Mouse (Mus musculus): ENCODE results near the gene Olfr1197. TPM values are rescaled to one million over a fixed set of nuclear protein-coding genes. Genes with fewer than 3 reads are reported as not detected.

The Olfr1197 gene
- polyA plus RNA-seq (2015; fragmentation: Nextera tagmentation; extraction: Ambion mirVana): not detected in 2 replicates

DNA sequence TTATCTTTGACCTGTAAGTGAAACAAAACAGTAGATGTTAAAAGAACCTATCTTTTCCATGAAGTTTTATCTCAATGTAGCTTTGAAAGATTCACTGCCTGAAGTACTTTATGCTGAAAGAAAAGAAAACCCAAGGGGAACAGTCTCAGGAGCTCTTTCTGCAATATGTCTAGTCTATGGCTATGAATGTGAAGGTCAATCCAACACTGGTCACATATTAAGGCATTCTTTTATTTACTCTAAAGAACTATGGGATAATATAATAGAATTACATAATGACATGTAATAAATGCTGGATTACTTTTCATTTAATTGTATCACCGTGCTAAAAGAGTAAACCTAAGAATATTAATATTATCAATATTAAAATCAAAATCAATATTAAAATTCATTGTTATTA lies at the start of gene Olfr1197:
Olfr1197 (minus strand) TSS at position 101 of the 400 bp plus-strand sequence.
- Histone ChIP-seq H3K27ac (replicated peaks) (no peak within 1 kb of the TSS), H3K27me3 (ENCODE audit: control insufficient read depth, insufficient read depth, low read length) (no peaks in the 10 kb centered on the region), H3K36me3 (ENCODE audit: control insufficient read depth, insufficient read depth, low read length) (no peaks in the 10 kb centered on the region), H3K9me3 (ENCODE audit: control insufficient read depth, low read length) (no peaks in the 10 kb centered on the region), H3K4me1 (replicated peaks; ENCODE audit: control insufficient read depth, insufficient read depth) (no peaks in the 10 kb centered on the region), H3K4me3 (ENCODE audit: low read depth, low read length) (no peak within 1 kb of the TSS), H3K9ac (ENCODE audit: low read length) (no peak within 1 kb of the TSS), H3K4me2 (replicated peaks; ENCODE audit: low read depth) (no peak within 1 kb of the TSS)
- TF ChIP-seq EP300 (optimal IDR thresholded peaks at IDR 0.05) (no peak), CTCF (IDR thresholded peaks at IDR 0.05; ENCODE audit: low read depth) (no peak)
- ATAC-seq (ENCODE audit: low FRiP score, low TSS enrichment) (no peak), DNase-seq (ENCODE audit: low spot score) (no peak)
- 77% methylated on average over 1 of the region's 1 CpGs for WGBS

DNA sequence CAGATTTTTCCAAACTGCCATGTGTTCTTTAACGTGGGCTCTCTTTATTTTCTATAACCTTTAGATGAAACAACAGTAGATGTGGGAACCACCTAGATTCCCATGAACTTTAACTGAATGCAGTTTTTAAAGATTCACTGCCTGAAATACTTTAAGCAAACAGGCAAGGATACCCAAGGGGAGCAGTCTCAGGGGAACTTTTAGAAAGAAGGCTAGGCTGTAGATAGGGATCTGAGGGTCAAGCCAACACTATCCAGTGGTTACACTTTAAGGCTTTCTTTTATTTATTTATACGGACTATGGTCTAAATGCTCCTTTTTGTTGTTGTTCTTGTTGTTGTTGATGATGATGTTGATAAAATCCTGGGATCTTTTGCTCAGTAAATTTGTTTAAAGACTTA lies 38.2 kb upstream of the Olfr1197 start, which contains the start of gene Olfr1200:
Olfr1200 (minus strand) TSS at position 101 of the 400 bp plus-strand sequence.
- Histone ChIP-seq H3K27ac (replicated peaks) (no peak within 1 kb of the TSS), H3K4me2 (replicated peaks; ENCODE audit: low read depth) (no peak within 1 kb of the TSS), H3K36me3 (ENCODE audit: control insufficient read depth, insufficient read depth, low read length) (no peaks in the 10 kb centered on the region), H3K27me3 (ENCODE audit: control insufficient read depth, insufficient read depth, low read length) (no peaks in the 10 kb centered on the region), H3K4me1 (replicated peaks; ENCODE audit: control insufficient read depth, insufficient read depth) (no peaks in the 10 kb centered on the region), H3K9me3 (ENCODE audit: control insufficient read depth, low read length) (no peaks in the 10 kb centered on the region), H3K4me3 (ENCODE audit: low read depth, low read length) (no peak within 1 kb of the TSS), H3K9ac (ENCODE audit: low read length) (no peak within 1 kb of the TSS)
- WGBS: 77% methylated on average over 2 of the region's 2 CpGs
- DNase-seq (ENCODE audit: low spot score) (no peak), ATAC-seq (ENCODE audit: low FRiP score, low TSS enrichment) (no peak)
- TF ChIP-seq EP300 (optimal IDR thresholded peaks at IDR 0.05) (no peak), CTCF (IDR thresholded peaks at IDR 0.05; ENCODE audit: low read depth) (no peak)

DNA sequence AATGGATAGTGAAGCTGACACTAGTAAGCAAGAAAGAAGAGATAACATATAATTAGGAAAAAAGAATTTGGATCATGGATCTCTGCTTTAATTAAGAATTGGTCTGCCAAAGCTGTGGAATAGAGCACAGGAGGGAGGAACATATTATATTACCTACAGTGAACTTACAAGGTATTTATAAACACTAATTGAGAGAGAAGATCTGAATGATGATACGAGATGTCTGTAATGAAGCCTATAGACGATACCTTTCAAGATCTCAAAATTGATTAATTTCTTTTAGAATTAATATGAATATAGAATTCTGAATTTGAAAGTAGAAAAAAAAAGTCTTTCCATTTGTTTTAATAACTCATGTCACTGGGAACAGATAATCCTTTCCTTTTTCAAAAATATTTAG lies 28.2 kb upstream of the Olfr1197 start, which contains the start of gene Olfr1199:
Olfr1199 (minus strand) TSS at position 101 of the 400 bp plus-strand sequence.
- DNase-seq (ENCODE audit: low spot score) (no peak), ATAC-seq (ENCODE audit: low FRiP score, low TSS enrichment) (no peak)
- Histone ChIP-seq H3K27me3 (ENCODE audit: control insufficient read depth, insufficient read depth, low read length) (no peaks in the 10 kb centered on the region), H3K9me3 (ENCODE audit: control insufficient read depth, low read length) (no peaks in the 10 kb centered on the region), H3K4me1 (replicated peaks; ENCODE audit: control insufficient read depth, insufficient read depth) (no peaks in the 10 kb centered on the region), H3K36me3 (ENCODE audit: control insufficient read depth, insufficient read depth, low read length) (no peaks in the 10 kb centered on the region), H3K4me3 (ENCODE audit: low read depth, low read length) (no peak within 1 kb of the TSS), H3K4me2 (replicated peaks; ENCODE audit: low read depth) (no peak within 1 kb of the TSS), H3K9ac (ENCODE audit: low read length) (no peak within 1 kb of the TSS), H3K27ac (replicated peaks) (no peak within 1 kb of the TSS)
- WGBS: 88% methylated on average over 2 of the region's 2 CpGs
- TF ChIP-seq CTCF (IDR thresholded peaks at IDR 0.05; ENCODE audit: low read depth) (no peak), EP300 (optimal IDR thresholded peaks at IDR 0.05) (no peak)

DNA sequence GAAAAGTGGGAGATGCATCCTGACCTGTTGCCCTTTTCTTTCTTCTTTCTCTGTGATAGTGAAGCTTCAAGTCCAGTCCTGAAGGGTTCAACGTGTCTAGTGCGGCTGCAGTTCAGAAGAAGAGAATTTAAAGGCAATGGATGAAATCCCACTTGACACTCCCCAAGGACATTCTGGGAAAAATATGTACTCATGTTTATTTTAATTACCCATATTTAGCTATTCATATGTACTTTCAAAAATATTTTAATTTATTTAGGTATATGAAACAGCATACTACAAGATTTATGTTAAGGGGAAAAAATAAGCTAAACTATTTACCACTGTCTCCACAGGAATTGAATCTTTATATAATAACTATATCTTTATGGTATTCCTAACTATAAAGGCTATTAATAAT lies 19.1 kb upstream of the Olfr1197 start, which contains the start of gene Olfr1198:
Olfr1198 (minus strand) TSS at position 101 of the 400 bp plus-strand sequence.
- H3K27me3 ChIP-seq (ENCODE audit: control insufficient read depth, insufficient read depth, low read length): no peaks in the 10 kb centered on the region
- no peaks in the 10 kb centered on the region for H3K36me3 ChIP-seq (ENCODE audit: control insufficient read depth, insufficient read depth, low read length)
- no peak within 1 kb of the TSS for H3K4me2 ChIP-seq (replicated peaks; ENCODE audit: low read depth)
- H3K9ac ChIP-seq (ENCODE audit: low read length): no peak within 1 kb of the TSS
- no peak within 1 kb of the TSS for H3K27ac ChIP-seq (replicated peaks)
- TF ChIP-seq EP300 (optimal IDR thresholded peaks at IDR 0.05): no peak
- no peak for TF ChIP-seq CTCF (IDR thresholded peaks at IDR 0.05; ENCODE audit: low read depth)
- 78% methylated on average over 2 of the region's 2 CpGs for WGBS
- no peak for DNase-seq (ENCODE audit: low spot score)
- no peak within 1 kb of the TSS for H3K4me3 ChIP-seq (ENCODE audit: low read depth, low read length)
- H3K9me3 ChIP-seq (ENCODE audit: control insufficient read depth, low read length): no peaks in the 10 kb centered on the region
- H3K4me1 ChIP-seq (replicated peaks; ENCODE audit: control insufficient read depth, insufficient read depth): no peaks in the 10 kb centered on the region
- no peak for ATAC-seq (ENCODE audit: low FRiP score, low TSS enrichment)

DNA sequence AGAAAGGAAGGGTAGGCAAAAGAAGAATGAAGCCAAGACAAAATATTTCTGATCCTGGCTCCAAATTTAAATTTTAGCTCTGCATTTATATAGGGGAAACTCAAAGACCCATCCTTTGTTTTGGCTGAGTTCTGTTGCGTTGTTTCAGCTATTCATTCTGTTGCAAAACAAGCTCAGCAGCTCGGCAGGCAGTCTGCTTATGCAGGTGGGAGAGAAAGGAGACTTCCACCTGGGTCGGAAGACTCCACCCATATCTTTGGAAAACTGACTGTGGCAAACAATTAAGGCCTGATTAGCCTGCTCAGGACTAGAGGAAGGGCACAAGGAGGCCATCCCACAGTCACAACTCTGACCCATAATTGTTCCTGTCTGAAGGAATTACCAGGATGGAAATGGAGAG lies 11.2 kb upstream of the Olfr1197 start:
- no peaks in the 10 kb centered on the region for H3K4me1 ChIP-seq (replicated peaks; ENCODE audit: control insufficient read depth, insufficient read depth)
- WGBS: 60% methylated on average over 3 of the region's 3 CpGs
- H3K9me3 ChIP-seq (ENCODE audit: control insufficient read depth, low read length): no peaks in the 10 kb centered on the region
- H3K9ac ChIP-seq (ENCODE audit: low read length): no peak overlapping the region
- H3K4me3 ChIP-seq (ENCODE audit: low read depth, low read length): no peak overlapping the region
- no peaks in the 10 kb centered on the region for H3K36me3 ChIP-seq (ENCODE audit: control insufficient read depth, insufficient read depth, low read length)
- no peaks in the 10 kb centered on the region for H3K27me3 ChIP-seq (ENCODE audit: control insufficient read depth, insufficient read depth, low read length)
- no peak for ATAC-seq (ENCODE audit: low FRiP score, low TSS enrichment)
- no peak overlapping the region for H3K27ac ChIP-seq (replicated peaks)
- no peak overlapping the region for H3K4me2 ChIP-seq (replicated peaks; ENCODE audit: low read depth)
- no peak for DNase-seq (ENCODE audit: low spot score)
- TF ChIP-seq CTCF (IDR thresholded peaks at IDR 0.05; ENCODE audit: low read depth) (no peak), EP300 (optimal IDR thresholded peaks at IDR 0.05) (no peak)

DNA sequence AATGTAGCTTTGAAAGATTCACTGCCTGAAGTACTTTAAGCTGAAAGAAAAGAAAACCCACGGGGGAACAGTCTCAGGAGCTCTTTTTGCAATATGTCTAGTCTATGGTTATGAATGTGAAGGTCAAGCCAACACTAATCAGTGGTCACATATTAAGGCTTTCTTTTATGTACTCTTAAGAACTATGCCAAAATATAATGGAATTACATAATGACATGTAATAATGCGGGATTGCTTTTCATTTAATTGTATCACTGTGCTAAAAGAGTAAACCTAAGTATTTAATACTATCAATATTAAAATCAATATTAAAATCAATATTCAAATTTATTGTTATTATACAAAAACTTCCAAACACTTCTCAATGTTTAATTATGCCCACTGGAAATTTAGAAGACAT lies 27.7 kb downstream of the Olfr1197 start, which contains the start of gene Olfr1196:
Olfr1196 (minus strand) TSS at position 101 of the 400 bp plus-strand sequence.
- no peak for DNase-seq (ENCODE audit: low spot score)
- no peak for ATAC-seq (ENCODE audit: low FRiP score, low TSS enrichment)
- no peaks in the 10 kb centered on the region for H3K9me3 ChIP-seq (ENCODE audit: control insufficient read depth, low read length)
- H3K4me2 ChIP-seq (replicated peaks; ENCODE audit: low read depth): no peak within 1 kb of the TSS
- no peaks in the 10 kb centered on the region for H3K27me3 ChIP-seq (ENCODE audit: control insufficient read depth, insufficient read depth, low read length)
- no peaks in the 10 kb centered on the region for H3K36me3 ChIP-seq (ENCODE audit: control insufficient read depth, insufficient read depth, low read length)
- no peak within 1 kb of the TSS for H3K27ac ChIP-seq (replicated peaks)
- TF ChIP-seq EP300 (optimal IDR thresholded peaks at IDR 0.05): no peak
- no peak for TF ChIP-seq CTCF (IDR thresholded peaks at IDR 0.05; ENCODE audit: low read depth)
- H3K4me1 ChIP-seq (replicated peaks; ENCODE audit: control insufficient read depth, insufficient read depth): no peaks in the 10 kb centered on the region
- WGBS: 80% methylated on average over 2 of the region's 2 CpGs
- no peak within 1 kb of the TSS for H3K9ac ChIP-seq (ENCODE audit: low read length)
- H3K4me3 ChIP-seq (ENCODE audit: low read depth, low read length): no peak within 1 kb of the TSS

Data from stomach, postnatal 0 days (tissue).